Mouse (Mus musculus): ENCODE data around the gene 1700123O20Rik.
A peak's percentile ranks its signal among the peaks of the same experiment; 100 is the strongest.

The 1700123O20Rik gene

GRCm38 (mm10) chr14:54727565-54727964 is 41.5 kb downstream of the 1700123O20Rik start:
- no peak for DNase-seq

- DNase-seq, result peak; percentile 39 to 42
Observed at GRCm38 (mm10) chr14:54728823-54729653, 43.0 kb downstream of the 1700123O20Rik start.

- DNase-seq, result peak; percentile 61 to 65
Observed at GRCm38 (mm10) chr14:54730305-54730704, 44.3 kb downstream of the 1700123O20Rik start.

- DNase-seq, result no peak
Observed at GRCm38 (mm10) chr14:54732206-54732605, 46.2 kb downstream of the 1700123O20Rik start.

- no peak for DNase-seq
Observed at GRCm38 (mm10) chr14:54734004-54734403, 48.0 kb downstream of the 1700123O20Rik start.

- DNase-seq, result no peak
Observed at GRCm38 (mm10) chr14:54735221-54735620, 49.2 kb downstream of the 1700123O20Rik start.

GRCm38 (mm10) chr14:54736555-54737552 is 50.8 kb downstream of the 1700123O20Rik start:
- no peak for DNase-seq

- peak; percentile 44 to 52 for DNase-seq
Observed at GRCm38 (mm10) chr14:54737634-54738033, 51.6 kb downstream of the 1700123O20Rik start.

Measured in cerebellum, postnatal 36 days (tissue).